Mouse (Mus musculus) forebrain, embryonic 14.5 days (tissue): ENCODE results near the gene Gnb1. TPM values are rescaled to one million over a fixed set of nuclear protein-coding genes. Genes with fewer than 3 reads are reported as not detected.

Experiments
- ATAC-seq: fragments of 200-750 bp; cut with Nextera tagmentation; 2 replicates; pipeline ENCODE4 v1.8.0; 2017; ENCODE audit warnings: mild to moderate bottlenecking, moderate library complexity
- DNase-seq: peaks from one replicate; pipeline ENCODE4 v3.0.0-alpha.2; 2015; ENCODE audit warnings: low spot score
- H3K27ac ChIP-seq: fragments of 300-500 bp; sonication (generic); 2 replicates; pipeline ENCODE4 v1.5.1; 2014; ENCODE audit warnings: low read depth, mild to moderate bottlenecking, control low read depth, low read length, moderate library complexity
- H3K27me3 ChIP-seq: fragments of 300-500 bp; sonication (generic); replicated peaks from 2 replicates; pipeline ENCODE4 v1.6.1; 2014; ENCODE audit warnings: low read length, control low read depth, mixed read lengths; ENCODE audit not compliant: control insufficient read depth, insufficient read depth
- H3K36me3 ChIP-seq: fragments of 300-500 bp; sonication (generic); 2 replicates; pipeline ENCODE4 v1.6.1; 2014; ENCODE audit warnings: low read length, control low read depth; ENCODE audit not compliant: control insufficient read depth, insufficient read depth
- H3K4me1 ChIP-seq: fragments of 300-500 bp; sonication (generic); 2 replicates; pipeline ENCODE4 v1.6.1; 2014; ENCODE audit warnings: antibody characterized with exemption, low read length, control low read depth; ENCODE audit not compliant: control insufficient read depth, insufficient read depth
- H3K4me2 ChIP-seq: fragments of 300-500 bp; sonication (generic); 2 replicates; pipeline ENCODE4 v1.6.1; 2014; ENCODE audit warnings: mild to moderate bottlenecking, control low read depth, low read length
- H3K4me3 ChIP-seq: fragments of 300-500 bp; sonication (generic); 2 replicates; pipeline ENCODE4 v1.5.1; 2014; ENCODE audit warnings: low read depth, low read length, control low read depth
- H3K9ac ChIP-seq: fragments of 300-500 bp; sonication (generic); 2 replicates; pipeline ENCODE4 v1.6.1; 2014; ENCODE audit warnings: mild to moderate bottlenecking, low read length, control low read depth, moderate library complexity
- H3K9me3 ChIP-seq: fragments of 300-500 bp; sonication (generic); replicated peaks from 2 replicates; pipeline ENCODE4 v1.6.1; 2016; ENCODE audit warnings: low read length, control low read depth, mixed read lengths; ENCODE audit not compliant: control insufficient read depth
- WGBS: fragments of 180-500 bp; shearing (Covaris S2); extraction: QIAGEN DNeasy Blood & Tissue Kit; methylation state at CpG from one replicate; pipeline ENCODE4 v1.1.7; 2014; 5-methylcytosine and 5-hydroxymethylcytosine counted together
- polyA plus RNA-seq: library from polyadenylated mRNA; unstranded; fragments of >200 nt; fragmentation: Nextera tagmentation; extraction: Ambion mirVana; gene quantifications from 2 replicates; pipeline ENCODE4 v1.2.1, GENCODE M21; 2014

Gnb1 gene
- polyA plus RNA-seq, 1 experiment from 2014 or later = 1,105 TPM

DNA sequence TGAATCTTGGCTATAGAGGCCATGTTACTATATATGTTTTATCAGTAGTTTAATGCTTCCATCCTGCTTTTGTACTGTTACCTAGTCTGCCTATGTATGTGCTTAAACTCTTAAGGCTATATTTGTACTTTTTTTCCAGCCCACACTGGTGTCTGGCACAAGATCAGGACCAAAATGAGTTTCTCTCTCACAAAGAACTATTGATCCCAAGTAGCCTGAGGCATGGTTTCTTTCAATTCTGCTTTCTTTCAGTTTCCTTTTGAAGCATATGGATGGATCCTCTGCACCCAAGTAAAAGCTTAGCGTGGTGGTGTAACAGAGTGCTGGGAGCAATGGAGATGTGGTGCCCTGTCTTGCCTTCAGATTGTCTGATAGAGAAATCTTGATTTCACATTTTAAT is 19.8 kb downstream of the Gnb1 start:
- Histone ChIP-seq H3K27ac (no peak overlapping the region), H3K4me2 (no peak overlapping the region), H3K9me3 (no peaks in the 10 kb centered on the region), H3K9ac (no peak overlapping the region), H3K36me3 (peaks cover 3% of the 10 kb centered on the region; the same call in 1 of the 2 replicates), H3K4me3 (no peak overlapping the region), H3K27me3 (no peaks in the 10 kb centered on the region), H3K4me1 (no peaks in the 10 kb centered on the region; the same call in 1 of the 2 replicates)
- peak; percentile 27 for DNase-seq
- no peak for ATAC-seq
- WGBS = 39% methylated on average over 1 of the region's 1 CpGs

DNA sequence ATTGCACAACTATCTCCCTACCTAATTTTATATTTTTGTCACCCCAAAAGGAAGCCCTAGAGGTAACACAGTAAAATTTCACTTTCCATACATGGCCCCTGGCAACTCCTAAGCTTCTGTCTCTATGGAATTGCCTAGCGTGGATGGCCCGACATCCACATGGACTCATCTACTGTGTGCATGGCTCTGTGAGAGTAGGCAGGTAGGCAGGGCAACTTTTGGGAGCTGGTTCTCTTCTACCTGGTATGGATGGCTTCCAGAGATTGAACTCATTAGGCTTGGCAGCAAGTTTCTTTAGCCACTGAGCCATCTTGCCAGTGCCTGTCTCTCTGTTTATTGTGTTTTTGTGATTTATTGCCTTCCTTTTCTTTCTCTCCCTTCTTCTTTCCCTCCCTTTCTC is 23.6 kb downstream of the Gnb1 start:
- no peak overlapping the region for H3K27ac ChIP-seq
- peaks cover 8% of the 10 kb centered on the region for H3K36me3 ChIP-seq
- H3K9ac ChIP-seq = no peak overlapping the region
- no peaks in the 10 kb centered on the region for H3K9me3 ChIP-seq
- H3K27me3 ChIP-seq = no peaks in the 10 kb centered on the region
- H3K4me3 ChIP-seq = no peak overlapping the region
- ATAC-seq (no peak), DNase-seq (no peak)
- H3K4me2 ChIP-seq = no peak overlapping the region
- WGBS = 95% methylated on average over 2 of the region's 2 CpGs
- no peaks in the 10 kb centered on the region; the same call in 1 of the 2 replicates for H3K4me1 ChIP-seq

DNA sequence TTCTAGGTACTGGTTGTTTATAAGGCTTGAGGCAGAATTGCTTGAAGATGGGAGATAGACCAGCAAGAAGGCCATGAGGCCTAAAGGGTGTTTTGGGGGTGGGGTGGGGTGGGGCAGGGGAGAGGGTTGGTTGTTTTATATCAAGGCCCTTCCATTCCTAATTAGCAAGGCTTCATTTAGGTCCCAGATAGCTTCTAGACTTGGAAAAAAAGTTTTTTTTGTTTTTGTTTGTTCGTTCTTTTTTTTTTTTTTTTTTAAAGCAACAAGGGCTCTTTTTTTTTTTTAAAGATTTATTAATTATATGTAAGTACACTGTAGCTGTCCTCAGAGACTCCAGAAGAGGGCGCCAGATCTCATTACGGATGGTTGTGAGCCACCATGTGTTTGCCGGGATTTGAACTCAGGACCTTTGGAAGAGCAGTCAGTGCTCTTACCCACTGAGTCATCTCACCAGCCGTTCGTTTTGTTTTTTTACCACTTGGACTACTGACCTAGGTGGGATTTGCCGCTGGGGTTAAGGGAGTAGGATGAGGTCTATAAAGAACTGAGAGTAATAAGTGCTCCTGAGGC is 26.9 kb downstream of the Gnb1 start:
- Histone ChIP-seq H3K4me3 (no peak overlapping the region), H3K36me3 (peaks cover 15% of the 10 kb centered on the region), H3K9ac (no peak overlapping the region), H3K9me3 (no peaks in the 10 kb centered on the region), H3K27ac (no peak overlapping the region), H3K4me1 (no peaks in the 10 kb centered on the region), H3K27me3 (no peaks in the 10 kb centered on the region), H3K4me2 (no peak overlapping the region)
- 90% methylated on average over 7 of the region's 7 CpGs for WGBS
- ATAC-seq (no peak), DNase-seq (no peak)

GRCm38 (mm10) chr4:155522327-155522726 is 31.2 kb downstream of the Gnb1 start:
- ATAC-seq (no peak), DNase-seq (no peak)
- H3K27me3 ChIP-seq = no peaks in the 10 kb centered on the region
- H3K9me3 ChIP-seq = no peaks in the 10 kb centered on the region
- no peak overlapping the region for H3K9ac ChIP-seq
- WGBS = 79% methylated on average over 7 of the region's 7 CpGs
- H3K4me3 ChIP-seq = no peak overlapping the region
- peaks cover 25% of the 10 kb centered on the region for H3K36me3 ChIP-seq
- no peak overlapping the region for H3K4me2 ChIP-seq
- no peak overlapping the region for H3K27ac ChIP-seq
- no peaks in the 10 kb centered on the region for H3K4me1 ChIP-seq

- Histone ChIP-seq H3K9me3 (no peaks in the 10 kb centered on the region), H3K27ac (no peak overlapping the region), H3K27me3 (no peaks in the 10 kb centered on the region), H3K4me3 (no peak overlapping the region), H3K9ac (no peak overlapping the region), H3K4me1 (no peaks in the 10 kb centered on the region), H3K36me3 (peaks cover 53% of the 10 kb centered on the region), H3K4me2 (no peak overlapping the region)
- WGBS = 94% methylated on average over 5 of the region's 5 CpGs
- no peak for ATAC-seq
- no peak for DNase-seq
Observed at GRCm38 (mm10) chr4:155525751-155526150, 34.6 kb downstream of the Gnb1 start.

DNA sequence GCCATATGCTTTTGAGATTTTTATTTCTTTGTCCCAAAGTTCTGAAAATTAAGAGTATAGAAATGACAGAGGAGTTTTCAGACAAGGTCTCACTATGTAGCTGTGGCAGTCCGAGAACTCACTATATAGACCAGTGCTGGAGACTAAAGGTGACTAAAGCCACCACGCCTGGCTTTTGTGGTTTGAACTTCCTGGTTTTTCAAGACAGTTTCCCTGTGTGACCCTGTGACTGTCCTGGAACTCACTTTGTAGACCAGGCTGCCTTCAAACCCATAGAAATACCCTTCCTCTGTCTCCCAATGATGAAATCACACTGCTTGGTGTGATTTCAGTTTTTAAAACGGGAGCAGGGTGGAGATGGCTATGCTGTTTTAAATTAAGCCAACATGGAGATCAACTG is 38.1 kb downstream of the Gnb1 start:
- H3K4me3 ChIP-seq = no peak overlapping the region
- no peak overlapping the region for H3K4me2 ChIP-seq
- H3K27ac ChIP-seq = no peak overlapping the region
- H3K9ac ChIP-seq = no peak overlapping the region
- no peak for ATAC-seq
- no peaks in the 10 kb centered on the region for H3K9me3 ChIP-seq
- peaks cover 68% of the 10 kb centered on the region for H3K36me3 ChIP-seq
- WGBS = 92% methylated on average over 3 of the region's 3 CpGs
- H3K4me1 ChIP-seq = no peaks in the 10 kb centered on the region
- DNase-seq = no peak
- H3K27me3 ChIP-seq = no peaks in the 10 kb centered on the region

- Histone ChIP-seq H3K9me3 (no peaks in the 10 kb centered on the region), H3K36me3 (peaks cover 81% of the 10 kb centered on the region)
- ATAC-seq = no peak
Observed at GRCm38 (mm10) chr4:155549993-155550392, 58.8 kb downstream of the Gnb1 start.

GRCm38 (mm10) chr4:155550446-155550845 is 59.3 kb downstream of the Gnb1 start:
- Histone ChIP-seq H3K4me3 (no peak overlapping the region), H3K27me3 (no peaks in the 10 kb centered on the region), H3K4me1 (no peaks in the 10 kb centered on the region), H3K4me2 (no peak overlapping the region), H3K36me3 (peaks cover 82% of the 10 kb centered on the region), H3K9ac (no peak overlapping the region), H3K9me3 (no peaks in the 10 kb centered on the region), H3K27ac (no peak overlapping the region)
- no peak for ATAC-seq
- no peak for DNase-seq
- 86% methylated on average over 2 of the region's 2 CpGs for WGBS

More at GRCm38 (mm10) chr4:155549993-155550392, 58.8 kb downstream of the Gnb1 start:
- WGBS = 92% methylated on average over 7 of the region's 7 CpGs
- no peak overlapping the region for H3K4me3 ChIP-seq
- DNase-seq = no peak
- H3K4me1 ChIP-seq = no peaks in the 10 kb centered on the region
- no peak overlapping the region for H3K4me2 ChIP-seq
- no peak overlapping the region for H3K9ac ChIP-seq
- H3K27ac ChIP-seq = no peak overlapping the region
- no peaks in the 10 kb centered on the region for H3K27me3 ChIP-seq

GRCm38 (mm10) chr4:155551073-155551472 is 59.9 kb downstream of the Gnb1 start:
- Histone ChIP-seq H3K36me3 (peaks cover 82% of the 10 kb centered on the region), H3K4me3 (no peak overlapping the region), H3K4me2 (no peak overlapping the region), H3K27ac (no peak overlapping the region), H3K9ac (no peak overlapping the region), H3K27me3 (no peaks in the 10 kb centered on the region), H3K9me3 (no peaks in the 10 kb centered on the region), H3K4me1 (no peaks in the 10 kb centered on the region)
- ATAC-seq (no peak), DNase-seq (no peak)
- 94% methylated on average over 4 of the region's 4 CpGs for WGBS
